Mouse (Mus musculus) heart, postnatal 14 days (tissue): ENCODE results near the gene Smyd4. TPM values are rescaled to one million over a fixed set of nuclear protein-coding genes. Genes with fewer than 3 reads are reported as not detected.
"Not testable (repeated sequence)": the region's sequence is repeated elsewhere in the genome, so short reads cannot be mapped to it uniquely, and the experiment has no call there.

ENCODE experiments used
- DNase-seq, 2 experiments: peaks; one replicate each; pipeline ENCODE4 v3.0.0; 2021 to 2022
- intact Hi-C: fragments of 180-260 bp; cut with DNase I; formaldehyde crosslinking; loops from one replicate; pipeline ENCODE4 v1.15.1; 2025
- total RNA-seq, 2 experiments: library from RNA; stranded (reverse); gene quantifications; 2 replicates each; pipeline ENCODE4 v1.2.3; 2021

The Smyd4 gene
- total RNA-seq, 2 experiments from 2014 or later, result 4.2 to 4.6 TPM

DNA sequence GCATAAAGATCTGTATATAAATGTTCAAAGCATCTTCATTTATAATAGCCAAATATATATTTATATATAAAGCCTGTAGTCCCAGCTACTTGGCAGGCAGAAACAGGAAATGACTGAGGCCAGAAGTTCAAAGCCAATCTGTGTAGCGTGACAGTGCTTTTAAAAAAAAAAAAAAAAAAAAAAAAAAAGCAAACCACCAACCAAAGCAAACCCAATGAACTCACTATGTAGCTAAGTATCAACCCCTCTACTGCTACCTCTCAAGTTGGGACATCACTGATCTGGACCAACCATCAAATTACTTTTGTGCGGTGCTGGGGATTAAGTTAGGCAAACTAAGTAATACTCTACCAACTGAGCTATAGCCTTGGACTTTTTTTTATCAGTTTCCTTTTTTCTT, 4.1 kb upstream of the Smyd4 start:
- intact Hi-C loops, result no loop called here
- DNase-seq, result no peak

DNA sequence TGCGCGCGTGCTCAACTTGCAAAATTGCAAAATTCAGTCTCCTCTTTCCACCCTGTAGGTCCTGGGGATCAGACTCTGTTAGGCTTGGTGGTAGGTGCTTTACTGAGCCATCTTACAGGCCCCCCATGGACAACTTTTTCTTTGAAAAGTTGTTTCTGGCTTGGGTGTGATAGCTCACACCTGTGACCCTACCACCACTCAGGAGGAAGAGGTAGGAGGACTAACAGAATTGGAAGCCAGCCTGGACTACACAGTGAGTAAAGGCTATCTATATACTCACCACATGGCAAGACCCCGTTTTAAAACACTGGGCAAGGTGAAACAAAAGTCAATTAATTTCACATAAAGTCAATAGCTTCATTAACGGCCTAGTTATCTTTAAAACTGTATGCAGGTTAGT, 3.5 kb upstream of the Smyd4 start:
- intact Hi-C loops, result no loop called here
- DNase-seq, result no peak

DNA sequence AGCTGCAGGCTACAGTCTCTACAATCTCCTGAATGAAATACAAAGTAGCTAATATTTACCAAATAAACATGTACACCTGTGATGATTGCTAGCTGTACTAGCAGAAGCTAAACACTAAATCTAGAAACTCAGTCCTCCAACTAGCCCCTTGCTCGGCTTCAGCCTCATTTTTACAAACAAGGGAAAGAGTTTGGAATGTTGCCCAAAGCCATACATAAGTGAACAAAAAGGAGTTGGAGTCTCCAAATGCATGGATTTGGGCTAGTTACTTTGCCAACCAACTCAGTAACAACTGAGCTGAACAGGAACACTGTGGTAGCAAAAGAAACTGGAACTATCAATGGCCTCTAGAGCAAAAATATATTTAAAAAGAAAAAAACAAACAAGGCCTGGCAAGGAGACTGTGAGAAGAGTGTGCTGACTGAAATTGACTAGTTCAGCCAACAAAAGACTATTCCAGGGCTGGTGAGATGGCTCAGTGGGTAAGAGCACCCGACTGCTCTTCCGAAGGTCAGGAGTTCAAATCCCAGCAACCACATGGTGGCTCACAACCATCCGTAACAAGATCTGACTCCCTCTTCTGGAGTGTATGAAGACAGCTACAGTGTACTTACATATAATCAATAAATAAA, 1.6 kb upstream of the Smyd4 start:
- intact Hi-C loops, result no loop called here
- DNase-seq, result no peak

DNA sequence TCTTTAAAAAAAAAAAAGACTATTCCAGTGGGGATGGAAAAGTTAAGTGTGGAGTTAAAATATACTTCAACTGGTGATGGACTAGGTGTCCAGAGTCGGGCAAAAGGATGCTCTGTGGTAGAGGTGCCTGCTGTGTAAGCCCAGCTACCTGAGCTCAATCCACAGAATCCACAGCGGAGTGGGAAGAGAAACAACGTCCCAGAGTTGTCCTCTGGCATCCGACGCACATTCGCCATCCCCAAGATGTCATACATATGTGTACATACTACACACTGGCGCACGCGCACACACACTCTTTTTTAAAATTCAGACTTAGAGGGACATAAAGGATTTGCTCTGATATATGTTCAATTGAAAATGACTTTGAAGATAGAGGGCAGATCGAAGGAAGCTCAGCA, 1.0 kb upstream of the Smyd4 start:
- DNase-seq, result no peak
- intact Hi-C loops, result no loop called here

DNA sequence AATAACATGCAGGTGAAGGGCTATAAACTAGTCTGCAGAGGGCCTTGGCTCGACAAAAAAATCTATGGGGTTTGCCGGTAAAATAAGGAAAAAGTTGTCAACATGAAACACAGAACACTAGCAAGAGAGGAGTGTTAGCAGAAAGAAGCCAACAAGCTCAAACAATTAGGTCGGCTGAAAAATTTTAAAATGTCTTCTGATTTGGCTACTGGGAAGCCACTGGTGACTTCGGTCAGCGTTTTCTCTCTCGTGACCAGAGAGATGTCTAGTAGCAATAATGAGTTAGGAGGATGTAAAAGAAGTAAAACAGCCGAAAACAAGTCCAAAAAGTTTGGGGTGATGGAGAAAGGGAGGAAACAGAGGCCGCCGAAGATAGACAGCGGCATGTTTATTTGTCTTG, 637 bp upstream of the Smyd4 start:
- no peak for DNase-seq
- intact Hi-C loops, result no loop called here

DNA sequence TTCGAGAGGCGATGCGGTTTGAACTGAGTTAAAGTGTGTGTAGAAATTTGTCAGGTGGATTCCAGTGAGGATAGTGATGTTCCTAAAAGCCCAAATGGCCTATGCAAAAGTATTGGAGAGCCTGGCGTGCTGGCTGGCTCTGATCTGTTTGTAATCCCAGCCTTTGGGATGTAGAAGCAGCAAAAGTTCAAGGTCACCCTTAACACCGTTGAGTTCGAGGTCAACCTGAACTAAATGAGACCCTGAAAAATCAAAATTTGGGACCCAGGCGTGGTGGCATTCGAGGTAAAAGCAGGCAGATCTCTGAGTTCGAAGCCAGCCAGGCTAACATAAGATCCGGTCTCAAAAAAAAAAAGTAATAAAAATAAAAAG, 643 bp downstream of the Smyd4 start:
- intact Hi-C loops, result no loop called here
- DNase-seq, result no peak

DNA sequence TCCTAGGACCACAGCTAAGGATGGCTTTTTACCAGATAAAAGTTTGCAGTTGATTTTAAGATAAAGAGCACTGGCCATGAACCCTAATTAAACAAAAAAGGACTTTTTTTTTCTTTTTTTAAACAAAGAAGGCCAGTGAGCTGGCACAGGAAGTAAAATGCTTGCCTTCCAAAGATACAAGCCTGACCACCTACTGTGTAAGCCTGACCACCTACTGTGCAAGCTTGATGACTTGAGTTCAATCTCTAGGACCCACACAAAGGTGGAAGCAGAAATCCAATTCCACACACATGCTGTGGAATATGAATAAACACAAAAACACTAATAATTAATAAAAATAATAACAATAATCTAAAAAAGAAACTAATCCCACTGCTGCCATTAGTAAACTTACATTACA, 3.0 kb downstream of the Smyd4 start:
- intact Hi-C loops, result no loop called here
- no peak for DNase-seq

DNA sequence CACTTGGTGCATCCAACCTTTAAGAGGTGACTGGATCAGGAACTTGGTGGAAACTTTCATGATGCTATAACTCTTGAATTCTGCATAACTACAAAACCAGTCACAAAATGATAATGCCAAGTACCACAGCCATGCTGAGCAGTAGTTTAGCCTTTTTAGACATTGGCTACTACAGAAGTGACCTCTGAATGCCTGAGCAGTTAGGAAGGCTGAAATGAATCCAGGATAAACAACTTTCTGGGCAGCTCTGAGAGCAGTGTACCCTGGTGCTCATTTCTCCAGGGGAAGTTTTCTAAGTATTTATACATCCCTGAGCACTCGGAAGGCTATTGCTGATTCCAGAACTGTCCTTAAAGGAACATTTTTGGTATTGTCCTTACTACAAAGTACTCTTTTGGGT, 7.2 kb downstream of the Smyd4 start:
- DNase-seq, result no peak
- intact Hi-C loops, result no loop called here

DNA sequence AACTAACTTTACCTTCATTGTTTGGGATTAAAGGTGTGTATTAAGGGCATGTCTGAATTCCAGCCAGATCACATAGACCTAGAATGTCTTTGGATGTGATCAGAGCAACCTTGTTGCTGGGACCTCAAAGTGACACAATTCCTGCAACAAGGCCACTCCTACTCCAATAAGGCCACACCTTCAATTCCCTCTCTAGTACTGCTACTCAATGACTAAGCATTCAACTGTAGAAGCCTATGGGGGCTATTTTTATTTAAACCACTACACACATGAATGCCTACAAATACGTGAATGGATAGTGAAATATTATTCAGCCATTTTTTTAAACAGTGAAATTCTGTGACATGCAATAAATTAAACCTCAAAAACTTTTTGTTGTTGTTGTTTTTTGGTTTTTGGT, 28.9 kb downstream of the Smyd4 start:
- intact Hi-C loops, result no loop called here
- no peak for DNase-seq

DNA sequence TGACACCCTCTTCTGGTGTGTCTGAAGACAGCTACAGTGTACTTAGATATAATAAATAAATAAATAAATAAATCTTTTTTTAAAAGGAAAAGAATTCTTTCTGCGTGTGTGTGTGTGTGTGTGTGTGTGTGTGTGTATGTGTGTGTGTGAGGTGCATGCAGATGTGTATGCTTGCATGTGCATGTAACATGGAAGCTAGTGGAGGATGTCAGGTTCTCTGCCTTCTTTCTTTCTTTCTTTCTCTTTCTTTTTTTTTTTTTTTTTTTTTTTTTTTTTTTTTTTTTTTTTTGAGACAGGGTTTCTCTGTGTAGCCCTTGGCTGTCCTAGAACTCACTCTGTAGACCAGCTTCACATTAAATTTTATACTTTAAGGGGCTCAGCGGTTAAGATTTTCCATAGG, 30.6 kb downstream of the Smyd4 start:
- DNase-seq, intact Hi-C loops: not testable (repeated sequence)

DNA sequence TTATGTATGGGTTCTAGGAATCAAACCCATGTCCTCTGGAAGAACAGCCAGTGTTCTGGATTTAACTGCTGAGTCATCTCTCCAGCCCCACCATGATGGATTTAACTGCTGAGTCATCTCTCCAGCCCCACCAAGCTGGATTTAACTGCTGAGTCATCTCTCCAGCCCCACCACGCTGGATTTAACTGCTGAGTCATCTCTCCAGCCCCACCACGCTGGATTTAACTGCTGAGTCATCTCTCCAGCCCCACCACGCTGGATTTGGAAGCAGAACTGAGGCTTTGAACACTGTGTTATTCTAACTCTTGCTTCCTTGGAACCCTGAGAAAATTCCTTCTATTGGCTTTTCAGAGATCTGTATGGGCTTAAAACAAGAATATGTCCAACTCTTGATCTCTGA, 35.3 kb downstream of the Smyd4 start:
- DNase-seq, intact Hi-C loops: not testable (repeated sequence)

DNA sequence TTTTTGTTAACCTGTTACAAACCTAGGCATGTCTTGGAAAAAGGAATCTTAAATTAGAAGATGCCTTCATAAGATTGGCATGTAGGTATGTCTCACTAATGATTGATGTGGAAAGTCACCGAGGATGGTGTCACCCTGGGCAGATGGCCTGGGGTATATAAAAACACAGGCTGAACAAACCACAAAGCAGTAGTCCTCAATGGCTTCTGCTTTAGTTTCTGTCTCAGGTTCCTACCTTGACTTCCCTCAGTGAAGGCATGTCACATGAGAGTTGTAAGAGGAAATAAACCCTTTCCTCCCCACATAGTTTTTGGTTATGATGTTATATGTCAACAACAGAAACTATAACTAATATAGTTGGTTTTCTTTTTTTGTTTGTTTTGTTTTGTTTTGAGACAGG, 47.4 kb downstream of the Smyd4 start:
- intact Hi-C loops, result loop anchor here (5.0 kb wide), 1 partner anchor 203 kb away; the partner anchor contains the start of genes Dph1 and Rtn4rl1
- DNase-seq, result no peak

DNA sequence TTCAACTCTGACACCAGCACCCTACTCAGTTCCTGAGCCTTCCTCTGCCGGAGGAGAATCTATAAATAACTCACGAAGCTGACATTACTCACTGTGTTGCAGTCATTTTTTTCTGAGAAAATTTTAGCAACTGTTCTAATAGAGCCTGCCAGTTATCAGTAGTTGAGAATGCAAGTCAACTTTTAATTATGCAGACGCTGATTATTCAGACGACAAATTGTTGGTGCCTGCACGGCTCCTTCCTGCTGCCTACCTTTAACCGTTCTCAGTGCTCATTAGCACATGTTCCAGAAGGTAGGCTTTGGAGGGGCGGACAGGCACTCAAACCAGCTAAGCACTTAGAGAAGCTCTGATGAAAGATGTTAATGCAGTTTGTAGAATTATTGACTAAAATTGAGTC, 49.2 kb downstream of the Smyd4 start:
- DNase-seq, result no peak
- intact Hi-C loops, result loop anchor here (5.0 kb wide), 1 partner anchor 205 kb away; the partner anchor contains the start of genes Dph1 and Rtn4rl1

DNA sequence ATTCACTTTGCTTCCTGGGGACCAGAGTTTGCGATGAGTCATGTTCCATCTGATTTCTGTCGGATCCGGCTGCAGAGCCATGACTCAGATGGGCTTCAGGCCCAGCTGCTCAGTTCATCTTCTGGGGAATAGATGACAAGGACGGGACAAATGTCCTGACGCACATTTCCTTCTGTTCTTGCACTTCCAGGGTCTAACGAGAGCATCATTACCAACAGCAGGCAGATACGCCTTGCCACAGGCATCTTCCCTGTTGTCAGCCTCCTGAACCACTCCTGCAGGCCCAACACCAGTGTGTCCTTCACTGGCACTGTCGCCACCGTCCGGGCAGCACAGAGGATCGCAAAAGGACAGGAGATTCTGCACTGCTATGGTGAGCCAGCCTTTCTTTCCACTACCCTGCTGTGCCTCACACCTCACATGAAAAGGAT, 51.2 kb downstream of the Smyd4 start:
- no peak for DNase-seq
- intact Hi-C loops, result loop anchor here (5.0 kb wide), 1 partner anchor 207 kb away; the partner anchor contains the start of genes Dph1 and Rtn4rl1

DNA sequence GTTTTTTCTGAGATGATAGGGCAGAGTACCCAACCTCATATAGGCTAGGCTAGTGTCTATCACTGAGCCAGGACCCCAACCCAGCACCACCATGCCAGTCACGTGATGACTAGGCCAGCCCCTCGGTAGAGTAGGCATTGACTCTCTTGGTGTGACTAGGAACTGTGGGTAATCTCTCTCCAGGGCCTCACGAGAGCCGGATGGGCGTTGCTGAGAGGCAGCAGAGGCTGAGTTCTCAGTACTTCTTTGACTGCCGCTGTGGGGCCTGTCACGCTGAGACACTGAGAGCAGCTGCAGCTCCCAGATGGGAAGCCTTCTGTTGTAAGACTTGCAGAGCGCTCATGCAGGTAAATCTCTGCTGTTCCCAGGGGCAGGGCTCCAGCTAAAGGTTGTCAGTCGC, 51.9 kb downstream of the Smyd4 start:
- intact Hi-C loops, result loop anchor here (2.0 kb wide), 2 partner anchors 111 to 173 kb away; partner anchors contain the start of gene Rilp
- no peak for DNase-seq

DNA sequence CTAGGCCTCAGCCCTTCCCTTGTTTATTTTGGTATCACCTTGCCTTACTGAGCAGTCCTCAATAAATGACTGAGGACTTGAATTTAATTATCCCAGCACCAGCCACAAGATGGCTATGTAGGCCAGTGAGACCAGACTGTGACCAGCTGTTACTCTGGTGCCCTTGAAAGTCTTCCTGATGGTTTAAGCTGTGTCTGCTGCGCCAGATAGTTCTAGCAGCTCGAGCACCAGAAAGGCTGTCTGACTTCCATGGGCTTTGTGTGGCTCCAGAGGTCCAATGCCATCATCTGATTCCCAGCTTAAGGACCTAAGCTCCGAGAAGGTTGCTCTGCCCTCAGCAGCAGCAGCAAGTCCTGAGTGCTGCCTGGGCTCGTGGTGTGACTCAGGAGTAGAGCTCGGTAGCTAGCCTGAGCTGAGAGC, 54.0 kb downstream of the Smyd4 start:
- DNase-seq, result peak; percentile 32 to 70
- intact Hi-C loops, result no loop called here

DNA sequence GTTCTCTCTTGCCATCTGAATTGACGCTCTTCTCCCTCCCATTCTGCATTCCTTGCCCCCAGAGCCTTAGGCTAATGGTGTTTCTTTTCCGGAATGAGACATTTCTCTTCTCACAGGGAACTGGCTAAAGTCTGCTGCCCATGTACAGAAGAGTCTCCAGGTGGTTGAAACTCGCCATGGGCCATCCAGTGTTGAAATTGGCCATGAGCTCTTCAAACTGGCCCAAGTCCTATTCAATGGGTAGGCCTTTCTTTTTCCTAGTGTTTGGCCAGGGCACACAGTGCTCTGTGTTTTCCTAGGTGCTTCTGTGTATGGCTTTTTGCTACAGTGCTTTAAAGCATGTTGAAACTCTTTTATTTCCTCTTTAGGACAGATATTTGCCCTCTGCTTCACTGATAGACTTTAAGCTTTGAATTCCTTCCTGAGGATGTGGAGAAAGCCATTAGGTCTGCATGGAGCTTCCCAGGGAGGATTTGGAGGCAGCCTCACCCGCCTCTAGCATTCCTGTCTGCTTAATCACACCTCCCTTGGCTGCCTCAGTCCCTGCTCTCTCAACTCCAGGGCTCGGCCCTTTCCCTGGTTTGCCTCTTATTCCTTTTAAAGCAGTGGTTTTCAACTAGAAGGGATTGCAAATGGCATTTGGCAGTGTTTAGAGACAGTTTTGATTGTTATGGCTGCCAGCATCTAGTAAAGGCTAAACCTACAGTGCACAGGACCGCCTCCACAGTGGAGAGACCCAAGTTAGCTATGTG, 55.2 kb downstream of the Smyd4 start:
- intact Hi-C loops, result no loop called here
- peak in 1 of 2 experiments; percentile 49 for DNase-seq

DNA sequence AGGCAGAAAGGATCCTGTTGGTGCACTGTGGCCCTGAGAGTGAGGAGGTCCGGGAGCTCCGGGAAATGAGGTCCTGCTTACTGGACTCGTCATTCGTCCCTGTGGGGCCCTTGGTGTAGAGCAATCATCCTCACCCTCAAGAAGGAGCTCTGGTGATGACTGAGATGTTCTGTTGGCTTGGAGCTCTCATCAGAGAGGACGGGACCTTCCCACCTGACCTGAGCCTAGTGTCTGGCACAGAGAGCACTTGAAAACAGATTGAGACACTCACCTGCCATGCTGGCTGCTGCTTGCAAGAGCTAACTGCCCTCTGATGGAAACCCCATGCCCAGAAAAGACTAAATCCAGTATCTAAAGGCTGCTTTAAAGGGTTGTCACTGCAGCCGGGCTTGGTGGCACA, 56.6 kb downstream of the Smyd4 start:
- intact Hi-C loops, result loop anchor here (5.0 kb wide), 2 partner anchors 48 to 228 kb away; partner anchors contain the start of genes Ovca2 and Wdr81

DNA sequence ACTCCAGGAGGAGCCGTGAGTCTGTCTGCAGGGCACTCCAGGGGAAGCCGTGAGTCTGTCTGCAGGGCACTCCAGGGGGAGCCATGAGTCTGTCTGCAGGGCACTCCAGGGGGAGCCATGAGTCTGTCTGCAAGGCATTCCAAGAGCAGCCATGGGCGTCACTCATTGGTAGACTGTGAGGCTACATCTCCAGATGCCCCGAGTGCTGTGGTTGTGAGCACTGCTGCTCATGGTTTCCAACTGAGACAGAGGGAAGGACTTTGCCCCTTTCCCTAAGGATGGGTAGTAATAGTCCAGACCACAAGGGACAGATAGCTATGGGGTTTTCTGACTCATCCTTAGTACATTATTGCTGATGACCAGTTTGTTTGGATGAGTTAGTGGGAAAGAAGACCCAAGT, 57.9 kb downstream of the Smyd4 start:
- intact Hi-C loops, result loop anchor here (5.0 kb wide), 2 partner anchors 46 to 229 kb away; partner anchors contain the start of genes Ovca2 and Wdr81
- DNase-seq, result no peak

More for the DNA sequence above, 56.6 kb downstream of the Smyd4 start:
- no peak for DNase-seq

DNA sequence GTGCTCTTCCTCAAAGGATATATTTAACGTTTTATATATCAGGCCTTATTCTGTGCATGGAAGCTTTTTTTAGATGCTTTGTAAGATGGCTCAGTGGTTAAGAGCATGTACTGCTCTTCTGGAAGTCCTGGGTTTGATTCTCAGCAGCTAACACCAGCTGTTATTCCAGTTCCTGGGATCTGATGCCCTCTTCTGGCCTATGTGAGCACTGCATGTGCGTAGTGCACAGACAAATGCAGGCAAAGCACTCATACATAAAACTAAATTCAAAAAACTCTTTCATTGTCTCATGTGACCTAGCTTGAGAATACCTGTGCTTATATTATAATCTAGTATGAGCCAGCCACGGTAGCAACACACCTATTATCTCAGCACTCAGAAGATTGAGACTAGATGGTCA, 58.6 kb downstream of the Smyd4 start:
- peak; percentile 48 to 63 for DNase-seq
- intact Hi-C loops, result loop anchor here (5.0 kb wide), 2 partner anchors 45 to 230 kb away; partner anchors contain the start of genes Ovca2 and Wdr81
